Comparison of ENCODE assay signal across 35 mouse cellular contexts in the genomic region with DNA sequence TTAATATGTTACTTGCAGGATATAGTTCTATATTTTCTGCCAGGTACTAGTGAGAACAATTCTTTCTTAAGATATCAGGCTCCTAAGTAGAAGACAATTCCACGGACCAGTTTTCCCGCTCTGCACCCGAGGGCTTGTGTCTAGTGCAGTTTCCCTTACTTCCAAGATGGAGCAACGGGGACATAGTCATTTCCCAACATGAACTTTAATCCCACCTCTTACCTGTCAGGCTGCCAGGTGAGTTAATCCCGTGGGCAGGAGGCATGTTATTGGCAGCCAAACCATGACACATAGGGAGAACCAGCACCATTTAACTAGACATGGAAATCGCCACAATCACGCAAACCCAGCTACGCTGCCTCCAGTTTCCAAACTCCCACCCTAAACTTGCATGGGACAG.
"Had no signal": no experiment of that assay in that cellular context is flagged by ENCODE, and none has a peak within 500 bp of the region (broad histone marks: within the 10 kb centered on the region; RNA-seq: fewer than 3 reads in every experiment).

No protein-coding gene starts in this region.

- H3K27ac ChIP-seq: heart, embryonic 10.5 days; heart, embryonic 13.5 days; heart, embryonic 15.5 days; hindbrain, embryonic 10.5 days; hindbrain, embryonic 12.5 days; hindbrain, embryonic 13.5 days; hindbrain, embryonic 14.5 days; hindbrain, embryonic 15.5 days; hindbrain, postnatal 0 days; intestine, embryonic 15.5 days; kidney, embryonic 15.5 days; kidney, postnatal 0 days; left cerebral cortex, adult 2 months had no signal

- H3K36me3 ChIP-seq: heart, embryonic 10.5 days; heart, embryonic 12.5 days; heart, embryonic 13.5 days; heart, embryonic 15.5 days; hindbrain, embryonic 10.5 days; hindbrain, embryonic 12.5 days; hindbrain, embryonic 13.5 days; hindbrain, embryonic 15.5 days; intestine, embryonic 15.5 days; kidney, embryonic 15.5 days had no signal

- H3K4me2 ChIP-seq: heart, embryonic 11.5 days; heart, embryonic 12.5 days; heart, embryonic 13.5 days; heart, embryonic 15.5 days; hindbrain, embryonic 12.5 days; hindbrain, embryonic 13.5 days; hindbrain, embryonic 14.5 days; hindbrain, embryonic 15.5 days; intestine, embryonic 15.5 days; kidney, embryonic 15.5 days had no signal

- H3K9me3 ChIP-seq: heart, embryonic 10.5 days; heart, embryonic 12.5 days; heart, embryonic 13.5 days; heart, embryonic 15.5 days; hindbrain, embryonic 10.5 days; hindbrain, embryonic 12.5 days; hindbrain, embryonic 13.5 days; hindbrain, embryonic 15.5 days; intestine, embryonic 15.5 days; kidney, embryonic 15.5 days had no signal

- ATAC-seq: hindbrain, embryonic 16.5 days; hindbrain, postnatal 0 days; inflammation-experienced regulatory T-cells, adult 6 months; intestine, embryonic 15.5 days; intestine, embryonic 16.5 days; intestine, postnatal 0 days had no signal

- H3K9ac ChIP-seq: heart, embryonic 12.5 days; heart, embryonic 13.5 days; heart, embryonic 15.5 days; hindbrain, embryonic 12.5 days; hindbrain, embryonic 13.5 days; hindbrain, embryonic 14.5 days; hindbrain, embryonic 15.5 days; intestine, embryonic 15.5 days; kidney, embryonic 15.5 days had no signal

- DNase-seq: heart, postnatal 10 days; heart, postnatal 14 days; heart, postnatal 36 days; heart, postnatal 4 days; kidney, adult 11 months; kidney, adult 18-20 months; kidney, adult 2 months; kidney, adult 8-10 months; kidney, adult 9 months; kidney, postnatal 10 days; kidney, postnatal 14 days; kidney, postnatal 25 days; kidney, postnatal 36 days; kidney, postnatal 4 days; layer of hippocampus, adult 9-11 months; layer of hippocampus, postnatal 36 days had no signal

- H3K27me3 ChIP-seq: heart, embryonic 12.5 days; heart, embryonic 13.5 days; heart, embryonic 15.5 days; hindbrain, embryonic 13.5 days; hindbrain, embryonic 15.5 days; intestine, embryonic 15.5 days; kidney, embryonic 15.5 days had no signal

- H3K4me3 ChIP-seq: heart, embryonic 10.5 days; heart, embryonic 12.5 days; heart, embryonic 13.5 days; heart, embryonic 15.5 days; hindbrain, embryonic 10.5 days; hindbrain, embryonic 12.5 days; hindbrain, embryonic 13.5 days; hindbrain, embryonic 15.5 days; intestine, embryonic 15.5 days; kidney, embryonic 15.5 days; left cerebral cortex, adult 2 months had no signal

- H3K4me1 ChIP-seq: heart, embryonic 10.5 days; heart, embryonic 12.5 days; heart, embryonic 13.5 days; heart, embryonic 15.5 days; hindbrain, embryonic 13.5 days; hindbrain, embryonic 15.5 days; intestine, embryonic 15.5 days; kidney, embryonic 15.5 days had no signal
